Mouse (Mus musculus) adrenal gland, adult 2 months (tissue): ENCODE measurements around the gene Ank2. TPM values are rescaled to one million over a fixed set of nuclear protein-coding genes. Genes with fewer than 3 reads are reported as not detected.

ENCODE experiments used
- DNase-seq: peaks from one replicate; pipeline ENCODE4 v3.0.0; 2021
- polyA plus RNA-seq: library from polyadenylated mRNA; depleted of rRNA; stranded (reverse); fragments of >200 nt; gene quantifications from 2 replicates; pipeline ENCODE4 v1.2.3, GENCODE M21; 2012
- total RNA-seq, 2 experiments: library from RNA; stranded (reverse); gene quantifications; 2 replicates each; pipeline ENCODE4 v1.2.3; 2021

Gene Ank2
- total and polyA plus RNA-seq, 3 experiments, result 30.1 to 44.8 (median 36.3) TPM

GRCm38 (mm10) chr3:127235271-127235670, 263.9 kb downstream of the Ank2 start:
- no peak for DNase-seq

- no peak for DNase-seq
Observed at GRCm38 (mm10) chr3:127225799-127226730, 273.1 kb downstream of the Ank2 start.

GRCm38 (mm10) chr3:127225167-127225798, 273.9 kb downstream of the Ank2 start:
- no peak for DNase-seq

GRCm38 (mm10) chr3:127224315-127225166, 274.6 kb downstream of the Ank2 start:
- no peak for DNase-seq

GRCm38 (mm10) chr3:127222086-127222485, 277.1 kb downstream of the Ank2 start:
- DNase-seq, result no peak

- peak; percentile 26 for DNase-seq
Observed at GRCm38 (mm10) chr3:127220859-127221258, 278.3 kb downstream of the Ank2 start.

- no peak for DNase-seq
Observed at GRCm38 (mm10) chr3:127213534-127213933, 285.6 kb downstream of the Ank2 start.

GRCm38 (mm10) chr3:127211119-127211518, 288.0 kb downstream of the Ank2 start:
- no peak for DNase-seq

- DNase-seq, result no peak
Observed at GRCm38 (mm10) chr3:127210552-127210951, 288.6 kb downstream of the Ank2 start.

- no peak for DNase-seq
Observed at GRCm38 (mm10) chr3:127208871-127209270, 290.3 kb downstream of the Ank2 start.

GRCm38 (mm10) chr3:127205883-127206434, 293.2 kb downstream of the Ank2 start:
- DNase-seq, result no peak

- no peak for DNase-seq
Observed at GRCm38 (mm10) chr3:127202484-127203115, 296.6 kb downstream of the Ank2 start.

- DNase-seq, result no peak
Observed at GRCm38 (mm10) chr3:127200789-127201188, 298.4 kb downstream of the Ank2 start.

- no peak for DNase-seq
Observed at GRCm38 (mm10) chr3:127199112-127199665, 300.0 kb downstream of the Ank2 start.

- DNase-seq, result no peak
Observed at GRCm38 (mm10) chr3:127198656-127199055, 300.5 kb downstream of the Ank2 start.

- no peak for DNase-seq
Observed at GRCm38 (mm10) chr3:127188789-127189128, 310.4 kb downstream of the Ank2 start.

- DNase-seq, result no peak
Observed at GRCm38 (mm10) chr3:127188086-127188788, 310.9 kb downstream of the Ank2 start.

GRCm38 (mm10) chr3:127187081-127187480, 312.1 kb downstream of the Ank2 start:
- DNase-seq, result no peak

- no peak for DNase-seq
Observed at GRCm38 (mm10) chr3:127186239-127186638, 312.9 kb downstream of the Ank2 start.

- DNase-seq, result peak; percentile 10
Observed at GRCm38 (mm10) chr3:127183998-127184753, 315.0 kb downstream of the Ank2 start.
